Mouse (Mus musculus) G1E (cell line): Measurements from ENCODE around the gene Psmg3. TPM values are rescaled to one million over a fixed set of nuclear protein-coding genes. Genes with fewer than 3 reads are reported as not detected.

ENCODE experiments used
- ATAC-seq: 2 replicates; pipeline ENCODE4 v1.8.0; 2016; ENCODE audit warnings: mild to moderate bottlenecking; ENCODE audit not compliant: insufficient number of reproducible peaks, poor library complexity, low FRiP score, severe bottlenecking; ENCODE audit errors: extremely low read depth
- DNase-seq: peaks from one replicate; pipeline ENCODE4 v3.0.0; 2012; ENCODE audit warnings: low spot score
- H3K27me3 ChIP-seq: 2 replicates; pipeline ENCODE4 v1.6.1; 2012; ENCODE audit warnings: mild to moderate bottlenecking, low read length, inconsistent platforms; ENCODE audit not compliant: insufficient read depth
- H3K36me3 ChIP-seq: replicated peaks from 2 replicates; pipeline ENCODE3; 2012; ENCODE audit warnings: mild to moderate bottlenecking, inconsistent platforms
- H3K4me1 ChIP-seq: 2 replicates; pipeline ENCODE4 v1.6.1; 2012; ENCODE audit warnings: low read depth, low read length, inconsistent platforms, mixed read lengths; ENCODE audit not compliant: insufficient read depth
- H3K4me3 ChIP-seq: 2 replicates; pipeline ENCODE4 v1.5.1; 2012; ENCODE audit warnings: low read depth, mild to moderate bottlenecking, inconsistent platforms, low read length, moderate library complexity, mixed read lengths
- H3K9me3 ChIP-seq: replicated peaks from 2 replicates; pipeline ENCODE4 v1.6.1; 2012; ENCODE audit warnings: inconsistent platforms
- CTCF ChIP-seq: IDR thresholded peaks from 2 replicates; pipeline ENCODE4 v1.5.1; 2012; ENCODE audit warnings: low read depth, low read length, inconsistent platforms, mixed read lengths
- GATA1 ChIP-seq: IDR thresholded peaks from 2 replicates; pipeline ENCODE4 v1.6.1; 2012; ENCODE audit warnings: borderline replicate concordance, low read length, inconsistent platforms, mixed read lengths
- GATA2 ChIP-seq: IDR thresholded peaks from 2 replicates; pipeline ENCODE4 v1.6.1; 2012; ENCODE audit warnings: low read depth, low read length, inconsistent platforms, borderline replicate concordance
- POLR2AphosphoS5 ChIP-seq: IDR thresholded peaks from 2 replicates; pipeline ENCODE4 v1.6.1; 2012; ENCODE audit warnings: low read depth, low read length, inconsistent platforms; ENCODE audit not compliant: insufficient replicate concordance
- TAL1 ChIP-seq: conservative IDR thresholded peaks from 2 replicates; pipeline ENCODE4 v1.6.1; 2012; ENCODE audit warnings: low read depth, low read length, inconsistent platforms, mixed read lengths
- polyA plus RNA-seq: library from polyadenylated mRNA; stranded (reverse); fragments of >175 nt; gene quantifications from 2 replicates; pipeline ENCODE4 v1.2.3, GENCODE M21; 2012
- total RNA-seq, 2 experiments: library from RNA; stranded (forward) in 1 of 2; stranded (reverse) in 1 of 2; fragments of 200-1000 nt in 1 of 2; fragments of >200 nt in 1 of 2; fragmentation: Nextera tagmentation in 1 of 2; gene quantifications; 2 replicates each; pipeline ENCODE4 v1.2.3; 2014 to 2017

Gene Psmg3
- total and polyA plus RNA-seq, 3 experiments, result 17.5 to 52.7 (median 29.3) TPM

- H3K4me1 ChIP-seq, result peaks cover 84% of the 10 kb centered on the region
- no peak for DNase-seq
Observed at GRCm38 (mm10) chr5:139818056-139818455, 8.6 kb downstream of the Psmg3 start.

GRCm38 (mm10) chr5:139817292-139817691, 9.4 kb downstream of the Psmg3 start:
- no peak overlapping the region for H3K4me3 ChIP-seq
- TF ChIP-seq TAL1 (no peak), CTCF (peak; percentile 88)
- DNase-seq, result no peak
- no peak for ATAC-seq
- H3K36me3 ChIP-seq, result peaks cover 35% of the 10 kb centered on the region
- no peaks in the 10 kb centered on the region; the same call in 1 of the 2 replicates for H3K27me3 ChIP-seq
- no peaks in the 10 kb centered on the region for H3K9me3 ChIP-seq
- H3K4me1 ChIP-seq, result peaks cover 84% of the 10 kb centered on the region

More at GRCm38 (mm10) chr5:139818056-139818455, 8.6 kb downstream of the Psmg3 start:
- ATAC-seq, result peak; percentile 81
- H3K36me3 ChIP-seq, result peaks cover 42% of the 10 kb centered on the region
- peak overlapping the region; percentile 36; the same call in 1 of the 2 replicates for H3K4me3 ChIP-seq
- TF ChIP-seq GATA2, result no peak
- TF ChIP-seq CTCF, result no peak
- no peak for TF ChIP-seq POLR2AphosphoS5
- TF ChIP-seq GATA1, result no peak
- TF ChIP-seq TAL1, result no peak
- H3K27me3 ChIP-seq, result no peaks in the 10 kb centered on the region; the same call in 1 of the 2 replicates
- no peaks in the 10 kb centered on the region for H3K9me3 ChIP-seq

- TF ChIP-seq GATA2 (no peak), TAL1 (no peak), CTCF (no peak), POLR2AphosphoS5 (no peak), GATA1 (no peak)
- H3K36me3 ChIP-seq, result peaks cover 26% of the 10 kb centered on the region
- H3K4me3 ChIP-seq, result no peak overlapping the region
- ATAC-seq (no peak), DNase-seq (no peak)
- no peaks in the 10 kb centered on the region for H3K9me3 ChIP-seq
- H3K27me3 ChIP-seq, result no peaks in the 10 kb centered on the region; the same call in 1 of the 2 replicates
- H3K4me1 ChIP-seq, result peaks cover 84% of the 10 kb centered on the region
Observed at GRCm38 (mm10) chr5:139816445-139816844, 10.2 kb downstream of the Psmg3 start.

GRCm38 (mm10) chr5:139815964-139816363, 10.7 kb downstream of the Psmg3 start:
- Histone ChIP-seq H3K27me3 (no peaks in the 10 kb centered on the region; the same call in 1 of the 2 replicates), H3K4me3 (no peak overlapping the region), H3K9me3 (no peaks in the 10 kb centered on the region), H3K36me3 (peaks cover 21% of the 10 kb centered on the region), H3K4me1 (peaks cover 85% of the 10 kb centered on the region)
- DNase-seq (no peak), ATAC-seq (no peak)
- TF ChIP-seq CTCF, result no peak
- no peak for TF ChIP-seq GATA1
- TF ChIP-seq POLR2AphosphoS5, result no peak

- ATAC-seq, result no peak
- no peak for TF ChIP-seq GATA2
- TF ChIP-seq POLR2AphosphoS5, result no peak
- TF ChIP-seq CTCF, result no peak
- no peak for TF ChIP-seq TAL1
- no peak for TF ChIP-seq GATA1
- peaks cover 77% of the 10 kb centered on the region for H3K4me1 ChIP-seq
- no peak overlapping the region for H3K4me3 ChIP-seq
- 0 out of 2 replicates have a peak, but pooled peaks cover 2% of the 10 kb centered on the region for H3K9me3 ChIP-seq
- peaks cover 1% of the 10 kb centered on the region for H3K36me3 ChIP-seq
- no peaks in the 10 kb centered on the region; the same call in 1 of the 2 replicates for H3K27me3 ChIP-seq
- DNase-seq, result no peak
Observed at GRCm38 (mm10) chr5:139813963-139814381, 12.7 kb downstream of the Psmg3 start.

GRCm38 (mm10) chr5:139813126-139813490, 13.6 kb downstream of the Psmg3 start:
- no peak for DNase-seq
- Histone ChIP-seq H3K4me3 (peak overlapping the region; percentile 29; the same call in 1 of the 2 replicates), H3K9me3 (peaks cover 7% of the 10 kb centered on the region), H3K27me3 (no peaks in the 10 kb centered on the region; the same call in 1 of the 2 replicates), H3K4me1 (peaks cover 75% of the 10 kb centered on the region), H3K36me3 (peaks cover 4% of the 10 kb centered on the region)
- TF ChIP-seq CTCF (no peak), GATA1 (no peak), POLR2AphosphoS5 (no peak), TAL1 (no peak), GATA2 (no peak)
- ATAC-seq, result no peak
